Mouse (Mus musculus) B cell, adult 2 months (primary cell): ENCODE measurements around the gene Cpb2.

Source experiments
- DNase-seq, 2 experiments: peaks; one replicate each; pipeline ENCODE4 v3.0.0; 2022

Gene Cpb2

DNA sequence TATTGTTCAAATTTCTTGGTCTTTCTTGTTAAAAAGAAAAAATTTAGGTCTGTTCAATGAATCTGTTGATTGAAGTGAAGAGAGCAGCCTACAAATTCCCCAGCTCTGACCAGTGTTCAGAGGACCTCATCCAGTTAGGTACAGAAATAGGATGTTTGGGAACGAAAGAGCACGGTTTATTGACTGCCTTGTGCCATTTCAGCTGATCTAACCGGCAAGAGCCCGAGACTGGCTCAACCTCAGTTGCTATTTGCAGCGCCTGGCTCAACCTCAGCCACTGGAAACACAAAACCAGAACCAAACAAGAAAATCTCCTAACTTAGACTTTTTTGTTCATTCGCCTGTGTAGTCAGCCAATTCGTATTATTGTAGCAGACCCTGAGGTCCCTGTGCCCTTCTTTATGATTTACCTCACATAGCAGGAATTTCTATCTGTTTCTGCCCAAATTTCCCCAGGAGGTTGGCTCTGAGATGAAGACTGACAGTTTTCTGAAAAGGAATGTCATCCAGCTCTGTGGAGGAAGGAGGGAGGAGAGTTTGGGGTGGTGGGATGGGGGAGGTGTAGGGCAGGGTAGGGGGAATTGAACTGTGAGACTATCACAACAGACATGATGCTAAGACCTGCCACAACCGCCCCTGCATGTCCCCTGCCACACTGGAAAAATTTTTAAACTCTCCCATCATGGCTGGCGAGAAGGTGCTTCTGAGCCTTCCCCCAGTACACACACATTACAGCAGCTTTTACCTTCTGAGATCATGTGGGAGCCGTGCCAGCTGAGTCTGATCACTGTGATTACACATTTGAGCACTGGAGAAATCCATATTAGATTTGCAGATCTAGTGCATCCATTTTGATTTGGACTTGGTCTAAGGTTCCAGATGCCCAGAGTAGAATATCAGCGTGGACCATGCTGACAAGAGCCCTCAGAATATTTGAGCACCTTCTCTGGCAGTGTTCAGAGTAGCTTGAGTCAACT, 4.2 kb downstream of the Cpb2 start:
- DNase-seq: no peak

DNA sequence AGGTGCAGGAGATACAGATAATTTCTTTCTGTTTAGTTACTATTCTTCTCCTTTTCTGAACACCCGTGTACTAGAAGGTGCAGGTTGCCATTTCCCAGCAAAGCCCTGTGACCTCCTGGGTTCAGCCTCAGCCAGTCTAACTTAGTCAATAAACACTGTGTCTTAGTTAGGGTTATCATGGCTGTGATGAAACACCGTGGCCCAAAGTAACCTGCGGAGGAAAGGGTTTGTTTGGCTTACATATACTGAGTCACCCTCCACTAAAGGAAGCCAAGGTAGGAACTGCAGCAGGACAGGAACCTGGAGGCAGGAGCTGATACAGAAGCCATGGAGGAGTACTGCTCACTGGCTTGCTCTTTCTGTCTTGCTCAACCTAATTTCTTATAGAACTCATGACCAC, 8.3 kb downstream of the Cpb2 start:
- DNase-seq: no peak

DNA sequence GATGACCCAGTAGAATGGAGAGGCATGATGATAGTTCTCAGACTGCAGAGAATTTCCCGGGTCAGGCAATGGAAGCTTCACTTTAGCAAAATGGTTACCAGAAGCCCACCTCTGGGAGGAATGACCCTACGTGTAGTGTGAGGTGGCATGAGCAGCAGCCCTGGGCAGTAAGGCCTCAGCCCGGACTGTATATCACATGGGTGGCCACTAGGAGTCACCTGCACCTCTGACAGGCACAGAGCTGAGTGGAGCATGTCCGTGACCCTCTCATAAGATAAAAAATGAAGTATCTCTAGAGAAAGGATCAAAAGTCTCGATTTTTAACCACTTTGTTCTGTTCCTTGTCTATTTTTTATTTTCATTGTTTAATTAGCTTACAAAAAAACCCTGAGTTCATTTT, 14.4 kb downstream of the Cpb2 start:
- peak; percentile 9 to 21 for DNase-seq

DNA sequence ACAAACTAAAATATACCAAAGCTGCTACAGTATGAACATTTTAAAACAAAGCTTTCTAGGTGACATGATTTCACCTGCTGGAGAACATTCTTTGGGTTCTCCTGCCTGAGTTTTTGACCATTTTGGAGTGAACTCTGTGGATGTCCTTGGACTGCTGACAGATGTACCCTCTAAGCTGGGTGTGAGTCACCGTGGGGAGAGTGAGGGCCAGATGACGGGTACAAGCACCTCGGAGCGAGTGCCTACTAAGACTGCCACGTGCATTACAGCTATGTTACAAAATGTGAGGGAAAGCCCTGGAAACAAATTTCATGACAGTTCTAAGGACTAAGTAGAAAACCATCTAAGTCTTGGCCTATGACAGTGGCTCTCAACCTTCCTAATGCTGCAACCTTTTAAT, 27.4 kb downstream of the Cpb2 start:
- DNase-seq: no peak

DNA sequence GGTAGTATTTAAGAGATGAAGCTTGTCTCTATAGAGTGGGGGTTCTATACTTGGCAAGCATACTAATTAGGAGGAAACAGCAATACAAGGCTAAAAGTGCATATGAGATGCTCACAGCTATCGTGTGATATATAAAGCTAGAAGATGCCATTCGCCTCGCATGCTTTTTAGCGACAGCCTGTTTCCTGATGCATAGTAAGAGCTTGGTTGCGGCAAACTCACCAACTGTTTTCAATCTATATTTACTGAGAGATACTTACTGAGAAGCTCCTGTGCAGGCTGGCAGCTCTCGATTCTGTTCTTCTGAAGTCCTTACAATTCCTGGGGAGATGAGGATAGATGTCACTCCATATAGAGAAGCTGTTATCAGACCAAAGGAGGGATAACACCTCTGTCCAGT, 37.6 kb downstream of the Cpb2 start:
- no peak for DNase-seq

DNA sequence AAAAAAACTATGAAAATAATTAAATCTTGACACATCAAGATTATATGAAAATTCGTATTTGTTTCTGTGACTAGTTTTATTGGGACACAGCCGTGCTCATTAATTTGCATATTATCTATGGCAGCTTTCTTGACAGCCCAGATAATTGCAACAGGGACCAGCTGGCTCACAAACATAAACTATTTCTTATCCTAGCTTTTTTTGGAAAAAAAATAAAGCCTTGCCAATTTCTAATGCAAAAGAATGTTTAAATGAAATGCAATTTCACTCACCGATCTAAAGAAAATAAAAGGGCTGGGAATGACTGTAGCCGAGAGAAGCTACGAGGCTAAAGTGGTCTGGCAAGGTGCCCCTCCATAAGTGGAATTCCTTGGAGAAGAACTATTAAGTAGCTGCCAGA, 38.3 kb downstream of the Cpb2 start:
- DNase-seq: no peak

DNA sequence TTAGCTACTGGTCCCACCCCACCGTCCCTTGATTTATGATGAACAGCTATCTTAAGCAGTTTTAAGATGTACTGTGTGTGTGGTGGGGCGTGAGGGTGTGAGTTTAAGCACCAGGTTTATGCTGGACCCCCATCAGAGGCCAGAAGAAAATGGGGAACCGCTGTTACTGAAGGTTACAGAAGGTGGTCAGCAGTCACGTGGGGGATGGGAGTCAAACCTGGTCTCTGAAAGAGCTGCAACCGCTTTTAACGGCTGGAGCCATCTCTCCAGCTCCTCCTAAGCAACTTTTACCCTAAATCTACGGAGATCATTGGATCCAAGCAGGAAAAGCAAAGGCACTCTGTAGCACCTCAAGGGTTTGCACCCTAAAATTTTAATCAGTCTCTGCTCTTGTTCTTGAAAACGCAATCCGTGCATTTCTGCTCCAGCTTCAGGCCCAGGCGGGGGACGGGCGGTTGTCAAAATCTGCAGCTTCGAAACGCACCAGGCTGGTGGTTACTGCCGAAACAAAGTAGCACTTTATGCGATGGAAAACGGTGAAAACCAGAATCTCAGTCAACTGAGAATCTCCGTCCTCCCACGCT, 41.6 kb downstream of the Cpb2 start:
- DNase-seq: no peak

DNA sequence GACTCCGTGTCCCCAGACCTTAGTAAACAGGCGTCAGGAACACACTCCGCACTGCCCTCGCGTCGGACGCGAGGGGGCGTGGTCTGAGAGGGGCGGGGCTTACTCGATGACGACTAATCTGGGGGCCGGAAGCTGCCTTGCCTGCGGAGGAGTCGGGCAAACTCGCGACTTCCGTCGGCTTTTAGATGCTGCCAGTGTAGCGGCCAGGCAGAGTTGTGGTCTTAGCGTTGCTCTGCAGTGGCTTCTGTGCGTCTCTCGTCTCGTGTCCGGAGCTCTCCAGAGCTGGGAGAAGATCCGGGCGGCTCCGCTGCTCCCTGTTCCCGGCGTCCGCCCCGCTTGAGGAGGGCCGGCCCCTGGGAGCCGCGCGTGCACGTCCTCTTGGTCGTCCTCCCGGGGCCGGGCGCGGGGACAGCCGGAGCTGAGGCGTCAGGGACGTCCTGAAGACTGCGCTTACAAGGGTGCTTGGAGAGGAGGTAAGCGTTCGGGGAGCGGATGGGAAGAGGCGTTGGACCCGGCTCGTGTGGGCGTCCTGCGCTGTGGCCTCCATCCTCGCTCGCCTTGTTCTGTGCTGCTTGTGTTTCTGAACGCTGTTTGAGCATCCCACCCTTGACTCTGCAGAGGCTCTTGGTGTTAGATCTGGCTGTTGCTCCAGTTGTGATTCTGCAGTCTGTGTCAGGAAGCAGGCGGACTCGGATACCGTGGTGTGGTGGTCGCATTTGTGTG, 42.3 kb downstream of the Cpb2 start, which contains the start of gene Zc3h13:
TSS of gene Zc3h13 (plus strand) at position 181 of the 723 bp plus-strand sequence.
- DNase-seq: peak; percentile 99

DNA sequence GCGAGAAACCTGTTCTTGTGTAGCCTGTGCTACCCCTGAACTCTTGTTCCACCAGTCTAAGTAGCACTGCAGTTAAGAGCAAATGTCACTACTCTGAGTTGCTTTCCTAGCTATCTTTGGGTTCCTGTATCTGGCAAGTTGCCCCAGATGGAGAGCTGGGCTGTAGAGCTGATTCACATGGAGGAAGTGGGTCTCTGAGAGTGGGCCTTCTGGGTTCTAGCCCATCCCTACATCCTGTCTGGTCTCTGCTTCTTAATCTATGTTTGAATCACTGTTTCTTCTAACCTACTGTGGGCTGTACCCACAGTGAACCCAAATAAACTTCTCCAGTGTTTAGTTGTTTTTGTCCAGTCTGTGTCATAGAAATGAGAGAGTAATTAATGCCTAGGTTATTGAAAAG, 59.0 kb downstream of the Cpb2 start:
- DNase-seq: no peak

DNA sequence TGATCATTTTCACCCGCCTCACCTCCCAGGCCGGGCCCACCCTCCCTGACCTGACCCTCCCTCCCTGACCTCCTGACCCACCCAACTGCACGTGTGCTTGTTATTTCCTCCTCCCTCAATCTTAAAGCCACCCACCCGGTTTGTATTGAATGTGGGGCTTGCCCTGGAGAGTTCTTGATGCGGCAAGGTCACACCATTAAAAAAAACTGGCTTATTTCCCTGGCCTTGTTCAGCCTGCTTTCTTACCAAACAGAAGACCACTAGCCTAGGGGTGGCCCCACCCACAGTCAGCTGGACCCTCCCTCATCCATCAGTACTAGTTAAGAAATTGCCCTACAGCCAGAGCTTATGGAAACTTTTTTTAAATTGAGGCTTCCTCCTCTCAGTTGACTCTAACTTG, 61.7 kb downstream of the Cpb2 start:
- DNase-seq: no peak

DNA sequence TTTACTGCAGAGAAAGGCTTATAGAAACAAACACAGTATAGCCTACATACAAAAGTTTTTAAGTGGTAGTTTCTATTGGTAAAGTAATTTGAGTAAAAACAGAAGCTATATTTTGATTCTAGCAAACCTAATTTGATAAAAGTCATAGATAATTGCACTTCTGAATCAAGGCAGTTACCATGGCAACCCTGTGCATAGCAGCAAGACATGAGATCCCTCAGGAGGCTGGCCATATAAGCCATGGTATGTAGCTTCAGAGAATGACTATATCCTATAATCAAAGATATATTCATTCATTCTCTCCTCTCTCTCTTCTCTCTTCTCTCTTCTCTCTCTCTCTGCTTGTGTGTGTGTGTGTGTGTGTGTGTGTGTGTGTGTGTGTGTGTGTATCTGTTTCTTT, 65.8 kb downstream of the Cpb2 start:
- DNase-seq: no peak

DNA sequence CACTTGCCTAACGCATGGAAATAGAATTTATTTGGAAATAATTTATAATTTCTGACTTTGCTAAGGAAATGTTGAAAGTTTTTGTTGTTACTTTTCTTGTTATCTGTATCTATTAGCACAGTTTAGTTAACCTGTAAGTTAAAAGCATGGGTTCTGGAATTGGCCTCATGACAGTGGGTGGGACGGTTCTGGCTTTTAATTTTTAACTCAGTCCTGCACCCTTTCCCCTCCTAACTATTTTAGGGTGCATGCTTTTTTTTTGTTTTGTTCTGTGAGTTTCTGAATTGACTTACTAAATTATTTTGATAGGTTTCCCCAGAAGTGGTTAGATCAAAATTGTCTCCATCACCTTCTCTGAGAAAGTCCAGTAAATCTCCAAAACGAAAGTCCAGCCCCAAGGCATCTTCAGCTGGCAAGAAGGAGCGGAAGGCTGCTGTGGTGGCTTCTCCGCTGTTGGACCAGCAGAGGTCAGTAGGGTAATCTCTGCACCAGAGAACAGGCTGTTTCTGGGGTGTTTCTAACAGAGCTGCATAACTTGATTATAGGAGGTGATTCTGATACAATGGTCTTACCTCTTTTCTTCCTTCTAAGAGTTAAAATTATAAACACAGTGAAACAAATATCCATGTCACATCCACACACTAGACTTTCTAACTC, 67.4 kb downstream of the Cpb2 start:
- no peak for DNase-seq

DNA sequence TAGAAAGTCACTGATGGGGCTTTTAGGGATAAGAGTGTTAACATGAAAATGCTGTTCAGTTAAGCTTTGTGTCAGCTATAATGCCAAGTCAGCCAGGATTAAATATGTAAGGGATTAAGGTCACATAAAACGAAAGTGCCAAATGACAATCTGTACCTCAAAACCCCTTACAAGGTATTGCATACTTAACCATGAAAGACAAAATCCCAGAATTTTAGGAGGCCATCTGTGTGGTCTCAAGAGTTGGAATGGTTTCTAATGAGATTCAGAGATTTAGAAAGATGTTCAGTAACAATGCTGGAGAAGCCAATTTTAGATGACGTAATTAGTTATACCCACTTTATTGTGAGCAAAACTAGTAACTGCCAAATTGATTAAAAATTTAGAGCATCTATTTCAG, 72.4 kb downstream of the Cpb2 start:
- DNase-seq: no peak

DNA sequence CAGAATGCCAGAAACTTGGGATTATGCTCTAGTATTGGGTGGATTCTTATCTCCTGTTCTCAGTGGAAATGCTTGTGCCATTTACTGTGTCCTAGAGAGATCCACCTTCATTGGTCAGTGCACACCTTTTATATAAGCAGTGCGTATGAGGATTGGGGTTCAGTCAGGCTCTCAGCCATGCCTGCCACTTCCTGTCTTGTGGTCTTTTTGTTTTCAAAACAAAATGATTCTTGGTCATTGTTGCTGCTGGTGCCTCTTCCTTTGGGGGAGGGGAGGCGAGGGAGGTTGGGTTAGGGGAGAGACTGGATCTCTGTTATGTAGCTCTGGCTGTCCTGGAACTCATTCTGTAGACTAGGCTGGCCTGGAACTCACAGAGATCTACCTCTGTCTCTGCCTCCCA, 76.6 kb downstream of the Cpb2 start:
- DNase-seq: peak; percentile 23 to 29

DNA sequence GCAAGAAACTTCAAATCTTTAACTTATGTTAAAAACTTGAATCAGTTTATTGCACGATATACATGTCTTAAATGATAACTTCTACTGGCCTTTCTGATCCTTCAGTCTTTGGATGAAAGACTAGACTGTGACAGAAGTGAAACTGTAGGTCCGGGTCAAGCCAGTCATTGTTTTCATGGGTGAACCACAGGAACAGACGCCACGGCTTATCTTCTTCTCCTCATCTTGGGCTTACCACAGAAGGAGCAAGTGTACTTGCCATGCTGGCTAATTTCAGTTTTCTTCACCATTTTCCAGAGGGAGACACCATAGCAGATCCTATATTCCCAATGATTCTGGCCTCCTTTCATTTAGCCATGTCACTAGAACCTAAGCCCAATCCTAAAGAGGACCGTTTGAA, 78.2 kb downstream of the Cpb2 start:
- DNase-seq: no peak

DNA sequence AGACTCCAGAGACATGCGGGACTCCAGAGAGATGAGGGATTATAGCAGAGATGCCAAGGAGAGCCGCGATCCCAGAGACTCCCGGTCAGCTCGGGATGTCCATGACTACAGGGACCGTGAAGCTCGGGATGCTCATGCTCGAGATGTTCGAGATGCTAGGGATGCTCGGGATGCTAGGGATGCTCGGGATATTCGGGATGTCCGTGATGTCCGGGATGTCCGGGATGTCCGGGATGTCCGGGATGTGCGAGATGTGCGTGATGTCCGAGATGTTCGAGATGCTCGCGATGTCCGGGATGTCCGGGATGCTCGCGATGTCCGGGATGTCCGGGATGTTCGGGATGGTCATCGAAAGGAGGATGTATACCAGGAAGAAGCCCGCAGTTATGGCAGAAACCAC, 81.3 kb downstream of the Cpb2 start:
- no peak for DNase-seq

DNA sequence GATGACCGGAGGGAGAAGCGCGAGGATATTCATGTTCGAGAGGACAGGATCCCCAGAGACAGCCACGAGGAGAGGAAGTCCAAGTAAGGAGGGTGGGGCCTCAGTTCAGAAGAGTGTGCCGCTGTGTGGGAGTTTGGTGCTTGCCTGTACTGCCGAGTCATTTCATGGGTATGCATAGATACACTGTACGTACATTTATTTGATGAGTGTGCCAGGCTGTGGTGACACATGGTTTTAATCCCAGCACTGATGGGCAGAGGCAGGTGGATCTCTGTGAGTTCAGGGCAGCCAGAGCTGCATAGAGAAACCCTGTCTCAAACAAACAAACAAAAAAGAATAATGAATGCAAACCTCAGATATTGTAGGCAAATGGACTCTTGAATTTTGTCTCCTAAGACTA, 86.0 kb downstream of the Cpb2 start:
- DNase-seq: no peak

DNA sequence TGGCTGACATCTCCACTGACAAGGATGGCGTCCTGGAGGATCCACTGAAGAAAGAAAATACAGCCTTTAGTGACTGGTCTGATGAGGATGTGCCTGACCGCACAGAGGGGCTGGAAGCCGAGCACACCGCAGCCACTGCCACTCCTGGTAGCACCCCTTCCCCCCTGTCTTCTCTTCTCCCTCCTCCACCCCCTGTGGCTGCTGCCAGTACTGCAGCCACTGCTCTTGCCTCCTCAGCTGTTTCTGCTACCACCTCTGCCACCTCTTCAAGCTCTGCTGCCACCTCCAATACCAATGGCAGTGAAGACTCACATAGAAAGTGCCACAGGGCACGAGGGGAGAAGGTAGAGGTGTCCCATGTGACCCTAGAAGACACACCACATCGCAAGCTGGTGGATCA, 88.5 kb downstream of the Cpb2 start:
- DNase-seq: peak; percentile 42 to 49
